Mouse (Mus musculus): ENCODE measurements around the gene Man2b1. TPM values are rescaled to one million over a fixed set of nuclear protein-coding genes. Genes with fewer than 3 reads are reported as not detected.
"Not testable (repeated sequence)": the region's sequence is repeated elsewhere in the genome, so short reads cannot be mapped to it uniquely, and the experiment has no call there.

Man2b1 gene
- polyA plus RNA-seq, 1 experiment from 2014 or later = 59.8 TPM

DNA sequence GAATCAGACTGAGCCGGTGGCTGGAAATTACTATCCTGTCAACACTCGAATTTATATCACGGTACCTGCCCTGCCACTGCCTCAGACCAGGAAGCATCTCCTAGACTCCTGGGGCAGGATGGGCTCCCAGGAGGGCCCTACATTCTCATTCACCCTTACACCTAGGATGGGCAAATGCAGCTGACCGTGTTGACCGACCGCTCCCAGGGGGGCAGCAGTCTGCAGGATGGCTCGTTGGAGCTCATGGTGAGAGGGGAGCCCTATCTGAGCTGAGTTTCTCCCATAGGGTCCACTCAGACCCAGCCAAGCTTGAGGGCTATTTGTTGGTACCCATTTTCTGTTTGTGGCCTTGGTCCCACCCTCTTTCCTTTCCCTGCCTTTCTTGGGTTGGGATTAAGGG is 12.5 kb downstream of the Man2b1 start:
- WGBS = 94% methylated on average over 7 of the region's 7 CpGs
- peaks cover 22% of the 10 kb centered on the region; the same call in 1 of the 2 replicates for H3K36me3 ChIP-seq (ENCODE audit: control insufficient read depth, insufficient read depth, low read length)

DNA sequence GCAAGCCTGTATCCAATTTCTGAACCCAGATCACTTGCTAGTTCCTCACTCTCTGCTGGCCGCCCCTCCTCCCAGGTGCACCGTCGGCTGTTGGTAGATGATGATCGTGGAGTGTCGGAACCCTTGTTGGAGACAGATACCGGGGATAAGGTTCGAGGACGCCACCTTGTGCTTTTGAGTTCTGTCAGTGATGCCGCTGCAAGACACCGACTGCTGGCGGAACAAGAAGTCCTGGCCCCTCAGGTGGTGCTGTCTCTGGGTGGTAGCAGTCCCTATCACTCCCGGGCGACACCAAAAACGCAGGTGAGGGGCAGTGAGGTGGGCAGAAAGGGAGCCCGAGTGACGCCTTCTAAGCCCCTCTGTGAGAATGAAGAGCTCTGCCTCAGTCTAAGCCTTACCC is 13.1 kb downstream of the Man2b1 start:
- no peaks in the 10 kb centered on the region for H3K27me3 ChIP-seq (ENCODE audit: control insufficient read depth, insufficient read depth, low read length)
- no peak overlapping the region for H3K4me3 ChIP-seq (replicated peaks; ENCODE audit: low read length)
- H3K36me3 ChIP-seq (ENCODE audit: control insufficient read depth, insufficient read depth, low read length) = peaks cover 18% of the 10 kb centered on the region; the same call in 1 of the 2 replicates
- no peak overlapping the region for H3K4me2 ChIP-seq (ENCODE audit: low read depth, low read length)
- ATAC-seq (ENCODE audit: insufficient read depth, low FRiP score) = no peak
- no peaks in the 10 kb centered on the region for H3K9me3 ChIP-seq (replicated peaks; ENCODE audit: control insufficient read depth, low read length)
- H3K4me1 ChIP-seq (ENCODE audit: control insufficient read depth, insufficient read depth, low read length) = no peaks in the 10 kb centered on the region
- no peak overlapping the region for H3K27ac ChIP-seq (ENCODE audit: low read length)
- H3K9ac ChIP-seq (ENCODE audit: low read length) = no peak overlapping the region
- WGBS = 92% methylated on average over 16 of the region's 16 CpGs

More for the DNA sequence above, 12.5 kb downstream of the Man2b1 start:
- Histone ChIP-seq H3K4me3 (replicated peaks; ENCODE audit: low read length) (no peak overlapping the region), H3K27me3 (ENCODE audit: control insufficient read depth, insufficient read depth, low read length) (no peaks in the 10 kb centered on the region), H3K27ac (ENCODE audit: low read length) (no peak overlapping the region), H3K9ac (ENCODE audit: low read length) (no peak overlapping the region), H3K4me1 (ENCODE audit: control insufficient read depth, insufficient read depth, low read length) (no peaks in the 10 kb centered on the region), H3K4me2 (ENCODE audit: low read depth, low read length) (no peak overlapping the region), H3K9me3 (replicated peaks; ENCODE audit: control insufficient read depth, low read length) (no peaks in the 10 kb centered on the region)
- ATAC-seq (ENCODE audit: insufficient read depth, low FRiP score) = no peak

DNA sequence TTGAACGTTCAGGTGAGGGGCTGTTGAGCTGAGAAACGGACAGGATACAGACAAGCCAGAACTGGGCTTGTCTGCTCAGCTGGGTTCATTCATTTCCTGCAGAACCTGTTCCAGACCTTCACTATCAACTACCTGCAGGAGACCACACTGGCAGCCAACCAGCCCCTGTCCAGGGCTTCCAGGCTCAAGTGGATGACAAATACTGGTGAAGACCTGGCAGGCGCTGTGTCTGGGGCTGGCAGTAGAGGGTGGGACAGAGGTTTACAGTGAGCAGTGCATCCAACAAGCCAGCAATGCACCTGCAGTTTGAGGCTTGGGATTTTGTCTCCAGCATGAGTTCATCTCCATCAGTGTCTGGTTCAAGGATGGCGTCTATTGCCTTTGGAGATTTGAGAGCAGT is 13.8 kb downstream of the Man2b1 start:
- Histone ChIP-seq H3K4me3 (replicated peaks; ENCODE audit: low read length) (no peak overlapping the region), H3K27ac (ENCODE audit: low read length) (no peak overlapping the region), H3K9ac (ENCODE audit: low read length) (no peak overlapping the region), H3K4me1 (ENCODE audit: control insufficient read depth, insufficient read depth, low read length) (no peaks in the 10 kb centered on the region), H3K36me3 (ENCODE audit: control insufficient read depth, insufficient read depth, low read length) (peaks cover 18% of the 10 kb centered on the region; the same call in 1 of the 2 replicates), H3K4me2 (ENCODE audit: low read depth, low read length) (no peak overlapping the region), H3K27me3 (ENCODE audit: control insufficient read depth, insufficient read depth, low read length) (no peaks in the 10 kb centered on the region), H3K9me3 (replicated peaks; ENCODE audit: control insufficient read depth, low read length) (no peaks in the 10 kb centered on the region; the same call in 1 of the 2 replicates)
- ATAC-seq (ENCODE audit: insufficient read depth, low FRiP score) = no peak
- 81% methylated on average over 4 of the region's 4 CpGs for WGBS

DNA sequence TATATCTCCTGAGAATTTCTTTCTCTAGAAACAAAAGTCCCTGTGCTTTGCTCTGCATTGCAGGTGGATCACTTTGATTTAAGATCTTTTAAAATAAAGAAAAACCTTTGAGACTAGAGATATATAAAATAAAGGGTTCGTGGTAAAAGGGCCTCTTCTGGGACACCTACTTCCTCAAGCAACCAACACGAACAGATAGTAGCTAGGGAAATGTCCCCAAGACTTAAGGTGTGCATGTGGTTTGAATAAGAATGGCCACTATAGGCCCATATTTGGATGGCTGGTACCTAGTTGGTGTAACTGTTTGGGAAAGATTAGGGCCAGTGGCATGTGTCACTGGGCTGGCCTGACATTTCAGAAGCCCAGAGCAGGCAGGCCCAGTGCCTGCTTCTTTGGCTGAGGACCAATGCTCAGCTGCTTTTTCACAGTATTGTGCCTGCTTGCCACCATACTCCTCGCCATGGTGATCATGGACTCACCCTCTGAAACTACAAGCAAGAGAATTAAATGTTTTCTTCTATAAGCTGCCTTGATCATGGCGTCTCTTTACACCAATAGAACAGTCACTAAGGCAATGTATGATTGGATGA is 17.1 kb downstream of the Man2b1 start:
- no peaks in the 10 kb centered on the region; the same call in 1 of the 2 replicates for H3K9me3 ChIP-seq (replicated peaks; ENCODE audit: control insufficient read depth, low read length)
- H3K36me3 ChIP-seq (ENCODE audit: control insufficient read depth, insufficient read depth, low read length) = 0 out of 2 replicates have a peak, but pooled peaks cover 12% of the 10 kb centered on the region
- no peak overlapping the region for H3K9ac ChIP-seq (ENCODE audit: low read length)
- WGBS = 82% methylated on average over 4 of the region's 4 CpGs
- H3K4me2 ChIP-seq (ENCODE audit: low read depth, low read length) = no peak overlapping the region
- no peak overlapping the region for H3K4me3 ChIP-seq (replicated peaks; ENCODE audit: low read length)
- H3K27me3 ChIP-seq (ENCODE audit: control insufficient read depth, insufficient read depth, low read length) = no peaks in the 10 kb centered on the region
- no peak for ATAC-seq (ENCODE audit: insufficient read depth, low FRiP score)
- H3K27ac ChIP-seq (ENCODE audit: low read length) = no peak overlapping the region
- no peaks in the 10 kb centered on the region for H3K4me1 ChIP-seq (ENCODE audit: control insufficient read depth, insufficient read depth, low read length)

DNA sequence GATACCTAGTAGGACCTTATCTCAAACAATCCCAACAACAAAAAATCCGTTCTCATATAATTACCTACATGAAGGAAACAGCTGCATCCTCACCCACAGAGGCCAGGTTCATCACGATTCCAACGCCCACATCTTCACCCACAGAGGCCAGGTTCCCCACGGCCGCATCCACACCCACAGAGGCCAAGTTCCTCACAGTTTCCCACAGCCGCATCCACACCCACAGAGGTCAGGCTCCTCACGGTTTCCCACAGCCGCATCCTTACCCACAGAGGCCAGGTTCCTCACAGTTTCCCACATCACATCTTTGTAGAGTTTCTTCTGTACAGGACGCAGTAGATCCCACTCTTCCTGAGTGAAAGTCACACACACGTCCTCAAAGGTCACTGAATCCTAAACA is 30.2 kb downstream of the Man2b1 start:
- WGBS = 94% methylated on average over 10 of the region's 10 CpGs
- H3K36me3 ChIP-seq (ENCODE audit: control insufficient read depth, insufficient read depth, low read length) = peaks cover 27% of the 10 kb centered on the region
- no peak for ATAC-seq (ENCODE audit: insufficient read depth, low FRiP score)
- no peak overlapping the region for H3K27ac ChIP-seq (ENCODE audit: low read length)
- no peaks in the 10 kb centered on the region for H3K4me1 ChIP-seq (ENCODE audit: control insufficient read depth, insufficient read depth, low read length)
- H3K4me3 ChIP-seq (replicated peaks; ENCODE audit: low read length) = no peak overlapping the region
- H3K9ac ChIP-seq (ENCODE audit: low read length) = no peak overlapping the region
- no peak overlapping the region for H3K4me2 ChIP-seq (ENCODE audit: low read depth, low read length)
- H3K27me3 ChIP-seq (ENCODE audit: control insufficient read depth, insufficient read depth, low read length) = no peaks in the 10 kb centered on the region
- H3K9me3 ChIP-seq (replicated peaks; ENCODE audit: control insufficient read depth, low read length) = peaks cover 7% of the 10 kb centered on the region; the same call in 1 of the 2 replicates

DNA sequence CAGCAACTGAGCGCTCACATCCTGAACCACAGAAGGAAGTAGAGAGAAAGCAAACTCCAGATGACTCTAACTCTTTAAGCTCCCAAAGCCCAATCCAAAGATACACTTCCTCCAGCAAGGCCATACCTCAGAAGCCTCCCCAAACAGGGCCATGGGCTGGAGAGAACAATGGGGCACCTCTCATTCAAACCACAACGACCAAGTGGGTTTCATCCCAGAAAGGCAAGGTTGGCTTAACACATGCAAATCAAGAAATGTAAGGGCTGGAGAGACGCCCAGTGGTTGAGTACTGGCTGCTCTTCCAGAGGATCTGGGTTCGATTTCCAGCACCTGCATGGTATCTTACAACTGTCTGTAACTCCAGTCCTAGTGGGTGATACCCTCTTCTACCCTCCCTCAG is 32.4 kb downstream of the Man2b1 start:
- H3K4me1 ChIP-seq (ENCODE audit: control insufficient read depth, insufficient read depth, low read length) = no peaks in the 10 kb centered on the region; the same call in 1 of the 2 replicates
- no peak overlapping the region for H3K4me3 ChIP-seq (replicated peaks; ENCODE audit: low read length)
- H3K27me3 ChIP-seq (ENCODE audit: control insufficient read depth, insufficient read depth, low read length) = no peaks in the 10 kb centered on the region
- H3K9ac ChIP-seq (ENCODE audit: low read length) = no peak overlapping the region
- 82% methylated on average over 4 of the region's 4 CpGs for WGBS
- ATAC-seq (ENCODE audit: insufficient read depth, low FRiP score) = no peak
- no peak overlapping the region for H3K4me2 ChIP-seq (ENCODE audit: low read depth, low read length)
- peaks cover 17% of the 10 kb centered on the region for H3K36me3 ChIP-seq (ENCODE audit: control insufficient read depth, insufficient read depth, low read length)
- no peak overlapping the region for H3K27ac ChIP-seq (ENCODE audit: low read length)
- no peaks in the 10 kb centered on the region; the same call in 1 of the 2 replicates for H3K9me3 ChIP-seq (replicated peaks; ENCODE audit: control insufficient read depth, low read length)

DNA sequence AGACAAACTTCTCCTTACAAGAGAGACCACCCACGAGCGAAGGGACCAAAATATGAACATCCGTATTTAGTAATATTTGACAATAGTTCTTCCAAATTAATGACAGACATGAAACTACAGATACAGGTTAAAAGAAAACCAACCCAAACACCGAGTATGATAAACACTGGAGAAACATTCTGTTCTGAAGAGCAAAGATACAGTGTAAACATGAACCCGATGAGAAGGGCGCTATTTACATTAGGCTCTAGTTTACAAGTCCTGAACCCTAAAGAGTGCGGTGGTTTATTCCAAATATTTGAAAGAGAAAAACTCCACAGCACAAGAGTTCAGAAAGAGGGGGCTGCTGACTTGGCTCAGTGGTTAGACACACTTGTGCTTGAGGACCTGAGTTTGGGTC is 33.9 kb downstream of the Man2b1 start:
- 55% methylated on average over 7 of the region's 7 CpGs for WGBS
- no peak for ATAC-seq (ENCODE audit: insufficient read depth, low FRiP score)
- no peak overlapping the region for H3K27ac ChIP-seq (ENCODE audit: low read length)

DNA sequence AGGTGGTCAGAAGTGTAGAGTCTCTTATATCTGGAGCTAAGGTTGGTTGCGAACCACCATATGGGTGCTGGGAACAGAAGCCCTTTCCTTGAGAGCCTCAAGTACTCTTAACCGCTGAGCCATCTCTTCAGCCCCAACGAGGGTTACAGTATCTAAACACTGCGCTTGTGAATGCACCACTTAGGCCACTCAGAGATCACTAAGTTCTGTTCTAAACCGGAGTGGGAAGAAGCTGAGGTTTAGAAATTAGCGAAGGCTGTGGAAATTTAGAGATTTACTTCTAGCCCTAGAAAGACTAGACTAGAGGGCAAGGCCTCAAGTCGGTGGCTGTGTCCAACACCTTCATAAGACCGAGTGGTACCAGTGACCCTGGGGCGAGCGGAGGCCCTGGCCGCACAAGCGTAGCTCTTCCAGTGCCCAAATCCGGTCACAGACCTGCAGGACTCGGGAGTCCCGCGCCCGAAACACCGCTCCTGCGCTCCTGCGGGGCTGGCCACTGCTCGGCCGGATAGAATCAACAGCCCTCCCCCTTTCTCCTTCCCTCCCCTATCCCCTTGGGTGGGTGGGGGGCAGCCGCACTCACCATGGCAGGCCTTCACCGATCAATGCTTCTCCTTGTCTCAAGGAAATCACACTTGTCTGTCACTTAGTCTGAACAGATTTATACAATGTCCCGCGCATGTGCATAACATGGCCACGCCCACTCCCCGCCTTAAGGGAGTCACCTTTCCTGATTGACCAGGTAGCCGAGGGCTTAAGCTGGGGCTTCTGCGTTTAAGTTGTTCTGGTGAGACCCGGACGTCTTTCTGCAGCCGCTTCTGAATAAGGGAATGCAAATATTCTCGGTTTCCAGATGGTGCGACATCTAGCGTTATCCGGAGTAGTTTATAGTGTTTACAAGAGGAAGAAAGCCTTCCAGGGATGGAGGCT is 36.2 kb downstream of the Man2b1 start:
- peak overlapping the region; percentile 73 for H3K27ac ChIP-seq (ENCODE audit: low read length)
- peak overlapping the region; percentile 81 for H3K9ac ChIP-seq (ENCODE audit: low read length)
- H3K36me3 ChIP-seq (ENCODE audit: control insufficient read depth, insufficient read depth, low read length) = no peaks in the 10 kb centered on the region
- H3K27me3 ChIP-seq (ENCODE audit: control insufficient read depth, insufficient read depth, low read length) = no peaks in the 10 kb centered on the region
- 7% methylated on average over 37 of the region's 37 CpGs for WGBS
- peak overlapping the region; percentile 70 for H3K4me3 ChIP-seq (replicated peaks; ENCODE audit: low read length)
- no peaks in the 10 kb centered on the region for H3K9me3 ChIP-seq (replicated peaks; ENCODE audit: control insufficient read depth, low read length)
- H3K4me1 ChIP-seq (ENCODE audit: control insufficient read depth, insufficient read depth, low read length) = no peaks in the 10 kb centered on the region; the same call in 1 of the 2 replicates
- H3K4me2 ChIP-seq (ENCODE audit: low read depth, low read length) = peak overlapping the region; percentile 68
- peak; percentile 91 for ATAC-seq (ENCODE audit: insufficient read depth, low FRiP score)

More for the DNA sequence above, 33.9 kb downstream of the Man2b1 start:
- Histone ChIP-seq H3K36me3 (ENCODE audit: control insufficient read depth, insufficient read depth, low read length) (peaks cover 6% of the 10 kb centered on the region), H3K4me2 (ENCODE audit: low read depth, low read length) (no peak overlapping the region), H3K9ac (ENCODE audit: low read length) (no peak overlapping the region), H3K9me3 (replicated peaks; ENCODE audit: control insufficient read depth, low read length) (no peaks in the 10 kb centered on the region; the same call in 1 of the 2 replicates), H3K27me3 (ENCODE audit: control insufficient read depth, insufficient read depth, low read length) (no peaks in the 10 kb centered on the region), H3K4me3 (replicated peaks; ENCODE audit: low read length) (no peak overlapping the region), H3K4me1 (ENCODE audit: control insufficient read depth, insufficient read depth, low read length) (no peaks in the 10 kb centered on the region; the same call in 1 of the 2 replicates)

DNA sequence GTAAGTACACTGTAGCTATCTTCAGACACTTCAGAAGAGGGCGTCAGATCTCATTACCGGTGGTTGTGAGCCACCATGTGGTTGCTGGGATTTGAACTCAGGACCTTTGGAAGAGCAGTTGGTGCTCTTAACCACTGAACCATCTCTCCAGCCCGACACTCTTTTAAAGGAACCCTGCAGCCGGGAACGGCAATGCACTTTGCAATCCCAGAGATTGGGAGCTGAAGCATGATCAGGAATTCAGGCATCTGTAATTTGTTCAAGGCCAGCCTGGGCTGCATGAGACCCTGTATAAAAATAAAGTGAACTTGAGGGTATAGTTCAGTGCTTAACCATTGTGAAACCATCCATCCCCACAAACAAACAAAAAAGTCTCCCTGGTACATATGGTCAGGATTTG is 37.2 kb downstream of the Man2b1 start:
- H3K4me3 ChIP-seq (replicated peaks; ENCODE audit: low read length); H3K9ac ChIP-seq (ENCODE audit: low read length); ATAC-seq (ENCODE audit: insufficient read depth, low FRiP score); H3K4me1 ChIP-seq (ENCODE audit: control insufficient read depth, insufficient read depth, low read length); H3K27me3 ChIP-seq (ENCODE audit: control insufficient read depth, insufficient read depth, low read length); H3K9me3 ChIP-seq (replicated peaks; ENCODE audit: control insufficient read depth, low read length); H3K27ac ChIP-seq (ENCODE audit: low read length); H3K4me2 ChIP-seq (ENCODE audit: low read depth, low read length); H3K36me3 ChIP-seq (ENCODE audit: control insufficient read depth, insufficient read depth, low read length): not testable (repeated sequence)
- WGBS = 73% methylated on average over 5 of the region's 5 CpGs

Measured in stomach, embryonic 16.5 days (tissue).